Mouse (Mus musculus) kidney, postnatal 4 days (tissue): Measurements from ENCODE around the gene Dclk2.

Source experiments
- DNase-seq, 2 experiments: peaks; one replicate each; pipeline ENCODE4 v3.0.0; 2021; ENCODE audit warnings: mixed read lengths in 2 of 2

Gene Dclk2

GRCm38 (mm10) chr3:86754595-86755557 lies 165.8 kb downstream of the Dclk2 start:
- no peak for DNase-seq

- DNase-seq = no peak
Measured at GRCm38 (mm10) chr3:86754178-86754577, 166.5 kb downstream of the Dclk2 start.

GRCm38 (mm10) chr3:86750652-86751051 lies 170.0 kb downstream of the Dclk2 start:
- DNase-seq = no peak

- DNase-seq = no peak
Measured at GRCm38 (mm10) chr3:86745769-86746512, 174.7 kb downstream of the Dclk2 start.

GRCm38 (mm10) chr3:86745348-86745747 lies 175.3 kb downstream of the Dclk2 start:
- no peak for DNase-seq

- DNase-seq = no peak
Measured at GRCm38 (mm10) chr3:86739745-86740144, 180.9 kb downstream of the Dclk2 start.

GRCm38 (mm10) chr3:86738831-86739230 lies 181.8 kb downstream of the Dclk2 start:
- DNase-seq = no peak
